Mouse (Mus musculus) ZHBTc4 (cell line): ENCODE measurements around the gene Exoc7.

Source experiments
- DNase-seq: peaks from one replicate; pipeline ENCODE4 v3.0.0-alpha.2; 2011; ENCODE audit warnings: low read depth, low spot score

Exoc7 gene

DNA sequence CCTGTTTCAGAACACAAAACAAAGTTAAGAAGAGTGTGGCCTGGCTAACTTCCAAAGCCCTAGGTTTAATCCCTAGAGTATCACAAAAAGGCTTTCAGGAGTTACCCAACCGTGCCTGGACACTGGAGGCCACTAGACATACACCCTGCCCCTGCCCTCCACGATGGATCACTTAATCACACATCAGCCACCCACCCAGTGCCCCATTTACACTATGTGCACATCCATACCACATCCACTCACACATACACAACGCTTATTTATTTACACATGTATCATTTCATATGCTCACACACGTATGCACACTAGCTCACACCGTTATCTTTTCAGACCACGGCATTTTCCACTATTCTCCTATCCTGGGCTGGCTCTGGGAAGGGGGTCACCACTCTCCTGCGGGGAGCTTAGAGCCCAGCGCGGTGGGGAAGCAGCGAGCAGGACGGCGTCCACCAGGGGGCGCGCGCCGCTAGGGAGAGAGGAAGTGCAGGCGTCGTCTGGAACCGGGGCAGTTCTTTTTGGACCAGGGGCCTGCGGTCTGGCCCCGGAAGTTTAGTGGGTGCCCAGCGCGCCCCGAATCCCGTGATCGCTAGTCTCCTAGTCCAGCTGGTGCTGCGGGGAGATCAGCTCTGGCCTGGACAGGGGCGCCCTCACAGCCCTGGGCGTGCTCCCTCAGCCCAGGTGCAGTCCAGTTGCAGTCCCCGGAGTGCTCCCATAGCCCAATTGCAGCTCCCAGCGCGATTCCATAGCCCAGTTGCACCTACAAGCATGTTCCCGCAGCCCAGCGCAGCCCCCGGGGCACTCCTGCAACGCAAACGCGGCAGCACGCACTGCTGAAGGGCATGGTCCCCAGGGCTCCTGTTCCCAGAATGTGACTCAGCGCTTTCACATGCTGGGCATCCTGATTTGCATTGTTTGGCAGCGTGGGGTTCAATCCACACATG is 12.0 kb upstream of the Exoc7 start:
- peak; percentile 89 for DNase-seq

DNA sequence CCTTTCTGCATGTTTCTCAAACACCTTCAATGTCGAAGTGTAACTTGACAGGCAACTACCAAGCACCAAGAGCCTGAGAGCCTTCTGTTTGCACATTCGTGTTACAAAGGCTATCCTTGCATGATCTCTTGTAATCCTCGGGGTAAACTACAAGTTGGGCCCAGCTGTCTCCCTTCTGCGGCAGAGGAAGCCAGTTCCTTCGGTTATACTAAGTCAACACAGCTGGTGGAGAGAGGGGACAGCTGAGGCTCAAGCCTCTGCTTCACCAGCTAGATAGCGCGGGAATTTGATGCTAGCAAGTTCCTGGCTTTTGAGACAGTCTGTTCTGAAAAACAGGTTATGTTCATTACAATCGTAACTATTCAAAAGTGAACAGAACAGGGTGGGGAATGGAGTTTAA is 5.3 kb upstream of the Exoc7 start:
- DNase-seq: no peak

DNA sequence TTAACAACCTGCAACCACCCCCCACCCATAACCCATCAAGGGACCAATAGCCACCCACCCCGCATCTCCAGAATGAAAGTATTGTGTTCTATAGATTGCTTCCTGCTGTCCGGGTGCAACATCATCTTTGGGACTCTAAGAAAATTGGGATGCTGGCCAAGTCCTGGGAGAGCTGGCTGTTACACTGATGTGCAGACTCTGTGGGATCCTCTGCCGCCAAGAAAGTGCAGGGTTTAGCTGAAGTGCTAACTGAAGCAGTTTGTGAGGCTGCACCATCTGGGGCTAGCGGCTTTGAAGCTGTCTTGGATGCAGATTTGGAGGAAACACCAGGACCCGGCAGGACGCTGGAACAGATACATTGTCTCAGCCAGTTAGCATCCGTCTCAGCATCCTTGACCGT is 4.1 kb upstream of the Exoc7 start:
- no peak for DNase-seq

DNA sequence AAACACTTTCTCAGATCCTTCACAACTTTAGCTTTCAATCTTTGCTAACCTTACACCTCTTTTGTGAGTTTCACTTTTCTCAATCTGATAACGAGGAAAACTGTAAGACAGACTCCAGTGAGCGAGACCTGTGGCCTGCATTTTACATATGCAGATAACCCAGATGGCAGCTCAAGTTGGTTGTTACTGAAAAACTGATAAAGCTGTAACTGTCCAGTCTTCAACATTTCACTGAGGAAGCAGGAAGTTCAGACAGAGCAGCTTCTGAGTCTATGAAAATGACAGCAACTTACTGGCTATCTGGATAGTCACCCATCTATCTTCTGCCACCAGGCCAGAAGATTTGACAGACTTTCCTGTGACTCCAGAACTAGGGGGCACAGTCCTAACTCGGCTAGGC is 2.6 kb upstream of the Exoc7 start:
- DNase-seq: no peak

- DNase-seq: peak; percentile 87
These were observed 914 bp upstream of the Exoc7 start for GRCm38 (mm10) chr11:116307762-116308531.

GRCm38 (mm10) chr11:116306126-116306982 is 679 bp downstream of the Exoc7 start:
- peak; percentile 97 for DNase-seq

GRCm38 (mm10) chr11:116305423-116305822 is 1.6 kb downstream of the Exoc7 start:
- DNase-seq: peak; percentile 15

GRCm38 (mm10) chr11:116298621-116299020 is 8.4 kb downstream of the Exoc7 start:
- DNase-seq: no peak

DNA sequence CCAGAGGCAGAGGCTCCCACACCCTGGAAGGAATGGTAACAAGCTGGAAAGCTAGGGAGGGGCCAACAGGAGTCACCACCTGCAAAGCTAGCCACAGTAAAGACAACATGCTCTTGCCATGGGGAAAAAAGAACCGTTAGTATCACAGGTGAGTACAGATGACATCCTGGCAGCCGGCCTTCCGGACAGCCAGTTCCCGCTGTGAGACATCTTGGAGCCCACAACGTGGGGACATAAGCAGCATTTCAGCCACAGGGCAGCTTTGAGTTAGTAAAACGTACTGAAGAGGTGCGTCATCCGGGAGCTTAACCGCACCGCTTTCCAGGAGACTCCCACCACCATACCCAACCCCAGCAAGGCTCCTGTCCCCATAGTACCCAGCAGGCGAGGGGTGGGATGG is 8.8 kb downstream of the Exoc7 start:
- DNase-seq: no peak

DNA sequence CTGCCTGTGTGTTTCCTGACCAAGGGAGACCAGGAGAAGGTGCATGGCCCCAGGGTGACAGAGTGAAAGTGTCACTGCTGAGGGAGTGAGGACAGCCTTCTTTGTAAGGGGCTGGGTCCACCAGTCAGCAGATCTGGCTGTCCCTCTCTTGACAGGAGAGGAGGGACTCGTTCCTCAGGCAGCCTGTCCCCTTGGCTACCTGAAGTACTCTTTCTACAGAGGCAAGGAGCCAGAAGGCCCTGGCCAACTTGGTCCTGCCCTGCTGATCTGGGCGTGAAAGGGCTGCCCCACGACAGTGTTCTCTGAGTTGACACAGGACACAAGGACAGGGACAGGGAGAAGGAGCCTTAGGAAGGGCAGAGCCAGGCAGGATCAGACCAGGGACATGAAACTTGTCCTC is 10.0 kb downstream of the Exoc7 start:
- DNase-seq: no peak

DNA sequence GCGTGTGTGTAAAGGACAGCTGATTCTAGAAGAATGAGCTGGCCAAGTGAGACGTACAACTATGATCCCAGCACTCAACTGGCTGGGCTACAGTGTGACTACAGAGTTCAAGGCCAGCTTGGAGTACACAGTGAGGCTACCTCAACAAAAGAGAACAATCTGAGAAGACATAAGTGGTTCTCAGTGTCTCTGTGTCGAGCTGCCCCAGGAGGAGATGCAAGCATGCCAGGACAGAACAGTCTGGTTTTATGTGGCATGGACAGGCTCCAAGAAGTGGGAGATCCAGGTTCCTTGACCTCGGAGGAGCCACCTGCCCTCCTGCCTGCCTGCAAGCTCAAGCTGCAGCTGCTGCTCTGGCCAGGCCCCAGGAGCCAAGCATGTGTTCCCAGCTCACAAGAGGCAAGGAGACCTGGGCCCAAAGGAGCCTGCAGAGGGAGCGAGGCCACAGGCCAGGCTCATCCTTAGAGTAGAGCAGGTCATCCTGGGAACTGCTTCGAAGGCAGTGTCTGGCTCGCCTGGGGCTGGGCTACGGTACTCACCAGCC is 10.8 kb downstream of the Exoc7 start:
- no peak for DNase-seq

DNA sequence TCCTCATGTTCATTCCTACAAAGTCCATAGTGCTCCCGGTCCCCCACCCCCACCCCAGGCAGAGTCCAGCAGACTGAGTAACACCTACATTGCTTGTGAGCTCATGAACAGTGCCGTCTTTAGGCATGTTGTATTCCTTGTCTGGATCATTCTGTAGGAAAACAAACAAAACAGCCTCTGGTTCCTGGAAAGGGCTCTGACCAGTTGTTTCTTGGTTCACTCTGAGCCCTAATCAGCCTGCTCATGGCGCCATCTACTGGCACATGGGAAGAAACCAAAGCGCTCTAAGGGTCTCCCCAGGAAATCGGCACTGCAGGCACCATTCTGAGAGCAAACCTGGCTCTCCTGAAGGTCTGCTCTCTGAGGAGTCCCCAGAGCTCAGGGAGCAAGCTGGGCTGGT is 12.7 kb downstream of the Exoc7 start:
- DNase-seq: peak; percentile 85

DNA sequence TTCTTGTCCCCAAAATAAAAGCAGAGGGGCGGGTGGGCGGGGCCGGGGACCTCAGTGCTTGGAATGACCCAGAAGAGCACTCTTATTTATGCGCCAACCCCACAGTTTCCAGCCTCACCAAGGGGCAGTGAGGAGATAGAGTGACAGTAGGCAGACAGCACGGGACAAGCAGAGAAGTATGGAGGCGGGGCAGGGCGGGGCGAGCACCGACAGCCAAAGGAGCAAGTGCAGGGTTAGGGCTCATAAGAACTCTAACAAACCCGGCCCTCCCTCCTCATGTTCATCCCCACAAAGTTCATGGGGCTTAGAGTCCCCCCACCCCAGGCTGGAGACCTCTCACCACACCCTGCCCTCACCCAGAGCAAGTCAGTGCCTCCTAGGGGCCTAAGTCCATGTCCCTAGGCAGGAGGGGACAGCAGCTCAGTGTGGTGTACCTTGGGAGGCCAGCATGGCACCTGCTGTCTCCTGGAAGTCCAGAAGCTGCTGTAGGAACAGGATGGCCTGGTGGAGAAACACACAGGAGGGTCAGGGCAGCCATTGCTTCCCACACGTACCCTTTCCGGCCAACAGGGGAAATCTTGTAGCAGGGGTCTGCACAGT is 13.4 kb downstream of the Exoc7 start:
- DNase-seq: no peak

DNA sequence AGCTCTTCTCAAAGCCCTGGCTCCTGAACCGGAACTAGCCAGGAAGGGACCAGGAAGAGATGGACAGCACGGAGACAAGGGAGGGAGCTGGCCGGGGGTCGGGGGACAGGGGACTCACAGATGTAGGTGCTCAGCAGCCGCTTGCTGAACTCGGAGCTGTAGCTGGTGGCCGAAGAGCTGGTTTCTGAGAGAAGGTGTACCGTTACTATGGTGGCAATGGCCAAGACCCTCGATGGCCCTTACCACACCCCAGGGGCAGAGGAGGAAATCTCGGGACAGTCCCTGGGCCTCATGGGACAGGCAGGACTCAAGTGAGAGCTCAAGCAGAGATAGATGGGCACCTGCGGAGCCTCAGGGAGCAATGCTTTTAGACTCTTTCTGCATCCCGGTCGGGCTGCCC is 14.6 kb downstream of the Exoc7 start:
- DNase-seq: no peak

GRCm38 (mm10) chr11:116290556-116290955 is 16.5 kb downstream of the Exoc7 start:
- no peak for DNase-seq

DNA sequence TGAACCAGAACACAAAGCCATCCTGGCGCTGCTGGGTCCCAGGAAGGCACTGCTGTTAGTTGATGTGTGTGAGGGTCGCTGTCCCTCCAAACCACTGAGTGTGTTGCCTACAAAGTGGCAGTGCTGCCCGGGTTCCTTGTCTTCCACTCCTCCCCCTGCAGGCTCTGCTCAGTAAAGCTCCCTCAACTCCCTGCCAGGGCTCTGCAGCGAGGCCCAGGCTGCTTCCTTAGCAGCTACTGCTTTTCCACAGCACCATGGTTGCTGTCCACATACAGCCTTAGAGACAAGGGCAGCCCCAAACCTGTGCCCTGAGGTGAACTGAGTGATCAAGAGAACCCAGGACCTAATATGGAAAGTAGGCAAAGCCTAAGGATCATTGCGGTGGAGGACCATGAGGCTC is 19.7 kb downstream of the Exoc7 start:
- no peak for DNase-seq

DNA sequence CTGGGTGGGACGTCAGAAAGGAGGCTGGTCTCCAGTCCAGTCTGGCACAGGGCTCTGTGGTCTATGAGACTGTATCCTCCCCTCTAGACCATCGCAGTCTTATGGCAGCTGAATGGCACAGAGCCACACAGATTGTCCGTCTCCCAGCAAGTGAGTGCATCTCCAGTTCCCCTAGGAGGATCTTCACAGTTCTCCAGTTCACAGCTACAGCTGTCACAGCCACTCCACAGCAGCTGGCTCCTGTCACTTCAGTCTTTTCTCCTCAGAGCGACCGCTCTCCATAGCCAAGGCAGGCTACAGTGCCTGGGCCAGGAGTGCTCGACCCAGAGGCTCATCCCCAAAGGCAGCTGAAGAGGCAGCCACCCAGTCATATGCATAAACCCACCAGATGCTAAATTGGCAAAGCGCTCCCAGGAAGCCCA is 21.3 kb downstream of the Exoc7 start:
- no peak for DNase-seq

GRCm38 (mm10) chr11:116283982-116284381 is 23.1 kb downstream of the Exoc7 start:
- DNase-seq: no peak

- DNase-seq: peak; percentile 58
These were observed 24.0 kb downstream of the Exoc7 start for GRCm38 (mm10) chr11:116282912-116283521.

GRCm38 (mm10) chr11:116282089-116282488 is 24.9 kb downstream of the Exoc7 start:
- peak; percentile 77 for DNase-seq

DNA sequence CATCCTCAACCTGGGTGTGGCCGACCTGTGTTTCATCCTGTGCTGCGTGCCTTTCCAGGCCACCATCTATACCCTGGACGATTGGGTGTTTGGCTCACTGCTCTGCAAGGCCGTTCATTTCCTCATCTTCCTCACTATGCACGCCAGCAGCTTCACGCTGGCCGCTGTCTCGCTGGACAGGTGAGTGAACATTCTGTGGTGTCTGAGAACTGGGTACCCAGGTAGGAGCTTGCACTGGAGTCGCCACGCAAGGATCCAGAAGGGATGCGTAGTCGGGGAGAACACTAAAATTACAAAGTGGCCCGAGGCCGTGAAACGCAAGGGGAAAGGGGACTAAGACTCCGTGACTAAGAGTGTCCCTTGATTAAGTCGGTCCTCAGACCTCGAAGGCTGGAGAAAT is 25.4 kb downstream of the Exoc7 start:
- DNase-seq: no peak
